Mouse (Mus musculus) myocyte (in vitro differentiated cells): ENCODE results near the gene Gm21885. TPM values are rescaled to one million over a fixed set of nuclear protein-coding genes. Genes with fewer than 3 reads are reported as not detected.
A peak's percentile ranks its signal among the peaks of the same experiment; 100 is the strongest.

ENCODE experiments used
- H3K27me3 ChIP-seq: one replicate; pipeline ENCODE4 v1.6.1; 2011; ENCODE audit not compliant: control insufficient read depth, insufficient read depth, insufficient read length
- H3K36me3 ChIP-seq: one replicate; pipeline ENCODE4 v1.6.1; 2011; ENCODE audit not compliant: control insufficient read depth, insufficient read depth
- H3K4me2 ChIP-seq: one replicate; pipeline ENCODE4 v1.6.1; 2011; ENCODE audit warnings: low read depth, control low read depth
- H3K4me3 ChIP-seq: one replicate; pipeline ENCODE4 v1.5.1; 2011; ENCODE audit warnings: mild to moderate bottlenecking, control low read depth, moderate library complexity
- H3K79me2 ChIP-seq: one replicate; pipeline ENCODE4 v1.6.1; 2011; ENCODE audit not compliant: control insufficient read depth, insufficient read depth
- H3ac ChIP-seq: one replicate; pipeline ENCODE4 v1.6.1; 2011; ENCODE audit not compliant: control insufficient read depth, insufficient read length
- CEBPB ChIP-seq: IDR thresholded peaks from 2 replicates; pipeline ENCODE4 v1.6.1; 2011; ENCODE audit warnings: mild to moderate bottlenecking, moderate library complexity; ENCODE audit not compliant: poor library complexity, insufficient read depth, severe bottlenecking
- E2F4 ChIP-seq: IDR thresholded peaks from one replicate; pipeline ENCODE4 v1.6.1; 2011; ENCODE audit warnings: mild to moderate bottlenecking, control low read depth, moderate library complexity; ENCODE audit not compliant: insufficient read depth
- MAX ChIP-seq: IDR thresholded peaks from one replicate; pipeline ENCODE4 v1.6.1; 2011; ENCODE audit warnings: low read depth, mild to moderate bottlenecking, control low read depth
- MYOD1 ChIP-seq, 3 experiments: IDR thresholded peaks; one replicate each; pipeline ENCODE4 v1.6.1; 2011; ENCODE audit warnings: control low read depth in 2 of 3, low read depth in 2 of 3, mild to moderate bottlenecking in 2 of 3, moderate library complexity in 1 of 3; ENCODE audit not compliant: insufficient read length in 2 of 3, control insufficient read depth in 1 of 3
- MYOG ChIP-seq, 3 experiments: IDR thresholded peaks; one replicate each; pipeline ENCODE4 v1.6.1; 2011; ENCODE audit warnings: control low read depth in 2 of 3, low read depth in 2 of 3, mild to moderate bottlenecking in 2 of 3; ENCODE audit not compliant: insufficient read length in 2 of 3, control insufficient read depth in 1 of 3, insufficient read depth in 1 of 3
- POLR2A ChIP-seq: IDR thresholded peaks from one replicate; pipeline ENCODE4 v1.6.1; 2011; ENCODE audit warnings: low read depth, mild to moderate bottlenecking, control low read depth, moderate library complexity; ENCODE audit not compliant: insufficient read length
- POLR2AphosphoS2 ChIP-seq: IDR thresholded peaks from one replicate; pipeline ENCODE4 v1.6.1; 2011; ENCODE audit warnings: low read depth, control low read depth; ENCODE audit not compliant: insufficient read length
- REST ChIP-seq: IDR thresholded peaks from one replicate; pipeline ENCODE4 v1.6.1; 2011; ENCODE audit warnings: mild to moderate bottlenecking, control low read depth, moderate library complexity; ENCODE audit not compliant: insufficient read depth, insufficient read length
- SRF ChIP-seq: IDR thresholded peaks from one replicate; pipeline ENCODE4 v1.6.1; 2011; ENCODE audit warnings: low read depth; ENCODE audit not compliant: control insufficient read depth, insufficient read length
- TCF12 ChIP-seq: IDR thresholded peaks from one replicate; pipeline ENCODE4 v1.6.1; 2011; ENCODE audit warnings: mild to moderate bottlenecking, control low read depth; ENCODE audit not compliant: poor library complexity, insufficient read depth, severe bottlenecking
- TCF3 ChIP-seq: IDR thresholded peaks from one replicate; pipeline ENCODE4 v1.6.1; 2011; ENCODE audit warnings: low read depth, control low read depth; ENCODE audit not compliant: insufficient read length
- USF1 ChIP-seq: IDR thresholded peaks from one replicate; pipeline ENCODE4 v1.6.1; 2011; ENCODE audit warnings: low read depth, mild to moderate bottlenecking, control low read depth, moderate library complexity
- polyA plus RNA-seq: library from polyadenylated mRNA; unstranded; fragments of >200 nt; fragmentation: generic; extraction: Trizol; gene quantifications from one replicate; pipeline ENCODE4 v1.2.1, GENCODE M21; 2012; ENCODE audit warnings: missing spikeins

Gene Gm21885
- polyA plus RNA-seq, 1 experiment: not detected

DNA sequence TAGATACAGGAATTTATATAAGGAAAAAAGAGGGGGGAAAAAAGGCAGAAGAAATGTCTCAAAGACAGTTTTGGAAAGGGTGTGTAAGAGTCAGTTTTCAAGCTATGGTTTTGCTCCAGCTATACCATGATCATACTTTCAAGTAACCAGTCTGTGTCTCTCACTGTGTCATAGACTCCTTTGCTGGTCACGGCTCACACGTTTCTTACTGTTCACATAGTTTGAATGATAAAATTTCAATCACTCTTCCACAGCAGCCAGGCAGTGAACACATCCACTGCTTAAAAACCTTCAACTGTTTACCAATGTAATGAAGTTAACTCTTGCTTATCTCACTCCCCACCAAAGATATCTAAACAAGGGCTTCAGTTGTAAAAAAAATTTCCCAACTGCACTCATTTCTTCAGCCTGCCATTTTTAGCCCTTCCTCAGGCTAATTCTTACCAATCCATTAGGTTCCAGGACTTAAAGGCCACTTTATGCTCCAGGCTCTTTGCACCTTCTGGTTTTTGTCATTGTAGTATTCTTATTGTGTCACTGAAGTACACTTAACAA, 32.5 kb downstream of the Gm21885 start:
- Histone ChIP-seq H3K36me3 (no peaks in the 10 kb centered on the region), H3K27me3 (no peaks in the 10 kb centered on the region), H3ac (no peak overlapping the region), H3K4me3 (no peak overlapping the region), H3K79me2 (peaks cover 100% of the 10 kb centered on the region), H3K4me2 (peak overlapping the region; percentile 73)
- TF ChIP-seq CEBPB (no peak), TCF12 (no peak), MAX (no peak), POLR2A (no peak), TCF3 (no peak), MYOG (IDR thresholded peaks at IDR 0.05; ENCODE audit: control insufficient read depth in 1 of 3, insufficient read depth in 1 of 3, insufficient read length in 2 of 3, low read depth in 2 of 3) (no peak)

DNA sequence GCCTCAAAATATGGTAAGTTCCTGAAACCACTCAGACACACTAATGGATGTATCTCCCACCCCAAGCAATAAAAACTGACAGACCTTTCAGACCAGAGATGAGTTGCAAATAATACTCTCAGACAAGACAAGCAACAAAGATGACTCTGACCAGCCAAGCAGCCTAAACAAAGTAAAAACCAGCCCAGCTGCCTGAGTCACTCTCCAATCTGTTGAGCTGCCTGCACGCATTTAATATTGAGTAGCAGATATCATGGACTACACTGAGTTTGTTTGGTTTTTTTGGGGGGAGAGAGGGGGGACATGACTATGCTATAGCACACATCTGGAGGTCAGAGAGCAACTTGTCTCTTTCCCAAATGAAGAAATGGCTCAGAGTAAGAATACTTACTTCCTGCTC, 33.6 kb downstream of the Gm21885 start:
- Histone ChIP-seq H3K27me3 (no peaks in the 10 kb centered on the region), H3K79me2 (peaks cover 100% of the 10 kb centered on the region), H3ac (no peak overlapping the region), H3K36me3 (no peaks in the 10 kb centered on the region), H3K4me2 (peak overlapping the region; percentile 73), H3K4me3 (no peak overlapping the region)
- TF ChIP-seq MYOD1 (IDR thresholded peaks at IDR 0.05; ENCODE audit: control insufficient read depth in 1 of 3, insufficient read length in 2 of 3, low read depth in 2 of 3) (peak; percentile 58 to 60 (median 60)), TCF3 (no peak), MAX (no peak)

DNA sequence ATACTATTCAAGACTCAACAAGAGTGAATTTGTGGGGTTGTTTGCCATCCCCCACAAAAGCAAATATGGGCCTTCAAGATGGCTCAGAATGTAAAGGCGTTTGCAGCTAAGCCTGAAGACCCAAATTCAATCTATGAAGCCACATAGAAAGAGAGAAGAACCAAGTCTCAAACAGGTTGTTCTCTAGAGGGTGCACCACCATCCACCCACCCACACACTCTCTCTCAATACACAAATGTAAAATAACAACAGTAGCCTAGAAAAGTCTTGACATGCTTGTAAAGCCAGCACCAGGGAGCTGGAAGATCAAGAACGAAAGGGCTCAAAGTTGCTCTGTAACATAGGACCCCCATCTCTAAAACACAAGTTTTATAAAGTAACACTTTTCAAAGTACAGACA, 34.9 kb downstream of the Gm21885 start:
- H3K36me3 ChIP-seq: no peaks in the 10 kb centered on the region
- peak overlapping the region; percentile 73 for H3K4me2 ChIP-seq
- TF ChIP-seq REST (no peak), TCF12 (no peak), POLR2AphosphoS2 (no peak), POLR2A (no peak), SRF (no peak), MYOD1 (IDR thresholded peaks at IDR 0.05; ENCODE audit: control insufficient read depth in 1 of 3, insufficient read length in 2 of 3, low read depth in 2 of 3) (no peak), MAX (no peak), TCF3 (no peak), MYOG (IDR thresholded peaks at IDR 0.05; ENCODE audit: control insufficient read depth in 1 of 3, insufficient read depth in 1 of 3, insufficient read length in 2 of 3, low read depth in 2 of 3) (no peak), USF1 (no peak), CEBPB (no peak), E2F4 (no peak)
- H3ac ChIP-seq: no peak overlapping the region
- H3K4me3 ChIP-seq: no peak overlapping the region
- no peaks in the 10 kb centered on the region for H3K27me3 ChIP-seq
- H3K79me2 ChIP-seq: peaks cover 100% of the 10 kb centered on the region

DNA sequence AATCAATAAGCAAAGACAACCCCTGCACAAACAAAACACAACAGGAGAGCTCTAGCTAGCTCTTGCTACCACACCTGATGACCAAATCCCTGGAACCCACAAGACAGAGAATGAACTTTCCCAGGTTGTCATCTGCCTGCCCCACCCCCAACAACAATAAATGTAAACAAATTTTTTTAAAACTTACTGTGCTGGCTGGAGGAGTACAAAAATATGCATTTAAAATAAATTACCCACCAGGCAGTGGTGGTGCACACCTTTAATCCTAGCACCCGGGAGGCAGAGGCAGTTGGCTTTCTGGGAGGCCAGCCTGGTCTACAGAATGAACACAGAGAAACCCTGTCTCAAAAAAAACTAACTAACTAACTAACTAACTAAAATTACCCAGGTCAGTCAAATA, 35.3 kb downstream of the Gm21885 start:
- Histone ChIP-seq H3K27me3 (no peaks in the 10 kb centered on the region), H3K36me3 (no peaks in the 10 kb centered on the region), H3K4me3 (no peak overlapping the region), H3K4me2 (peak overlapping the region; percentile 73), H3ac (no peak overlapping the region), H3K79me2 (peaks cover 96% of the 10 kb centered on the region)
- no peak for TF ChIP-seq POLR2AphosphoS2
- no peak for TF ChIP-seq USF1
- no peak for TF ChIP-seq E2F4
- TF ChIP-seq MAX: no peak
- no peak for TF ChIP-seq REST
- no peak for TF ChIP-seq POLR2A
- TF ChIP-seq MYOD1 (IDR thresholded peaks at IDR 0.05; ENCODE audit: control insufficient read depth in 1 of 3, insufficient read length in 2 of 3, low read depth in 2 of 3): no peak
- TF ChIP-seq MYOG (IDR thresholded peaks at IDR 0.05; ENCODE audit: control insufficient read depth in 1 of 3, insufficient read depth in 1 of 3, insufficient read length in 2 of 3, low read depth in 2 of 3): no peak
- no peak for TF ChIP-seq TCF3
- no peak for TF ChIP-seq SRF
- TF ChIP-seq TCF12: no peak
- no peak for TF ChIP-seq CEBPB

DNA sequence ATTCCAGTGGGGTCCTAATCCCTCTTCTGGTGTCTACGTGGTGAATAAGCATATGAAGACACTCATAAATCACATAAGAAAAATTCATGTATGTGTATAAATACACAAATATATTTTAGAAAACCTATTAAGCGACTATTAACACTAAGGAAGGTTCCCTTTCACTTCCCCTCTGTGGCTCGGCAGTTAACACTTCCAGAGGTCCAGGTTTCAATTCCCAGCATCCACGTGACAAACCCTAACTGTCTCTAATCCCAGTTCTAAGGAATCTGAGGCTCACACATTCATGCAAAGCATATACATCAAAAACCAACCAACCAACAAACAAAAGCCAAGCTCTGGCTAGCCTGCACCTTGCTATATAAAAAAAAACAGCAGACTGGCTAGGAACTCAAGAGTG, 35.8 kb downstream of the Gm21885 start:
- TF ChIP-seq POLR2AphosphoS2: no peak
- no peak for TF ChIP-seq TCF12
- TF ChIP-seq SRF: no peak
- no peak for TF ChIP-seq MYOG (IDR thresholded peaks at IDR 0.05; ENCODE audit: control insufficient read depth in 1 of 3, insufficient read depth in 1 of 3, insufficient read length in 2 of 3, low read depth in 2 of 3)
- TF ChIP-seq TCF3: no peak
- no peak for TF ChIP-seq CEBPB
- no peak for TF ChIP-seq POLR2A
- no peak for TF ChIP-seq MAX
- TF ChIP-seq E2F4: no peak
- no peak for TF ChIP-seq USF1
- no peak for TF ChIP-seq REST
- H3K79me2 ChIP-seq: peaks cover 91% of the 10 kb centered on the region
- no peaks in the 10 kb centered on the region for H3K36me3 ChIP-seq
- H3K27me3 ChIP-seq: no peaks in the 10 kb centered on the region
- H3K4me3 ChIP-seq: no peak overlapping the region
- H3ac ChIP-seq: no peak overlapping the region
- H3K4me2 ChIP-seq: peak overlapping the region; percentile 14
